Mouse (Mus musculus) Muller cell, postnatal 12 days (primary cell): Measurements from ENCODE around the gene Kl.
A peak's percentile ranks its signal among the peaks of the same experiment; 100 is the strongest.

Experiments
- DNase-seq: peaks from one replicate; pipeline ENCODE4 v3.0.0-alpha.2; 2015; ENCODE audit errors: inconsistent ontology term

The Kl gene

DNA sequence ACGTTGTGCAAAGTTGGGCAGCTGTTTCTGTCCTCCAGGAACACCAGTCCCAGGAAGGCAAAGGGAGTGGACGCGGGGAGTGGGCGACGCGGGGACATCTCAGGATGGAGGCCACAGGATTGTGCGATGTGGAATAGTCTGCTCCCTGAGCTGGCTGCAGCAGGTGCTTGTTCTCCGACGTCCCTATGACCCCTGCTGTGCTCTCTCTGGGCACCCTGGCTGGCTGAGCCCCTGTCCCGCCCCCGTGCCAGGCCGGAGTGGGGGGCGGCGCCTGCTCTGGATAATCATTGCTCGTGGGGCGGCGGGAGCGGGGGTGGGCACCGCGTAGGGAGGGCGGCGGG, at the start of gene Kl:
Gene Kl (plus strand): TSS at position 280 of the 341 bp plus-strand sequence.
- DNase-seq: no peak

DNA sequence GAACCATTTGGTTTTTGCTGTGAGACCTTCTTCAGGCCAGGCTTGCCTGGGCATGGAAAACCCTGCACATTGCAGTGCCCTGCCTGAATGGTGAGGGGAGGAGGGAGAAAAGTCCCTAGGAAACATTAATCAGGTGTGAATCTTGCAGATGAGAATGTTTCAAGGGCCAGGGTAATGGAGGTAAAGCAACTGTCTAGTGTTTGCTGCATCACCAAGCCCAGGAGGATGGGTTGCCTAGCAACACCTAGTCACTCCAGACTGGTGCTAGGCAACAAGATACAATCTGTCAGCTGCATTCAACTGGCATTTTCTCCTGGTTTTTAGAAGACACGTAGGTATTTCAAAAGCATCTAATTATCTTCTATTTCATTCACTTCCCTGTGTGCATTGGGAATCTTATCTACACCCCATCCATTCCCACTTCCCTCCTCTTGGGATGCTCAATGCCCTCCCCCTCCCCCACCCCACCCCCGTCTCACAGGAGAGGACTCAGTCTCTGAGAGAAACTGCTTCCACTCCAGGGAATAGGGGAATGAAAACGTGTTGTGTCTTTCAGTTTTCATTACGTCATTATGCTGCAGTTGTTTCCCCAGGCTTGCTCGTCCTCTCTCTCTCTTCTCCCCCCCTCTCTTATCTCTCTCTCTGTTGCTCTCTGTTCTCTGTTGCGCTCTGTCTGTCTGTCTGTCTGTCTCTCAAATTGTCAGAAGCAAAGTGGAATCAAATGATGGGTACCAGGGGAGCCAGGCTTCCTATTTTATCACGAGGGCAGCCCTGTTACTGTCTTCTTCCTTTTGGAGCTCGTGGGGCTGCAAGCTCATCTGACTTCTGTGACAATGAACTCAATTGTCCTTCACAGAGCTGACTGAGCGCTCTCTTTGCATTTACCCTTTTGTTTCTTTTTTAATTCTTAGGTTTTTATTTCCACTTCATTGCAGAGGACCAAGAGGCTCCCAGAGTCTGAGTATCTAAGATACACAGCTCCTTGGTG, 46.1 kb upstream of the Kl start:
- DNase-seq: peak; percentile 11

DNA sequence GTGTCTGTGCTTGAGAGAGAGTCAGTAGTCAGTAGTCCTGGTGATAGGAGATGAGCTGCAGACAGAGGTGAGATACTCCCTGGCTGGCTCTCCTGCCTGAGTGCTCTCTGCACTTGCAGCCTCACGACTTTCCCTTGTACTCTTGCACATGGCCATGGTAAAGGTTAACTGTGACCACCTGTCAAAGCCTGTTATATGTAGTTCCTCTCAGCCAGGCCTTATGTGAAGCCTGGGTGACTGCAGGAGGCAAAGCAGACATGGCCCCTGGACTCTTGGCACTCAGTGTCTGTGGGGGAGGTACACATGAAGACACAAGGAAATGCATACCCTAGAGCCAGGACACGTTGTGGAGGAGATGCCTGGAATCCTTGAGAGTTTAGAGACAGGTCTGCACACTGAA, 40.3 kb upstream of the Kl start:
- DNase-seq: no peak

DNA sequence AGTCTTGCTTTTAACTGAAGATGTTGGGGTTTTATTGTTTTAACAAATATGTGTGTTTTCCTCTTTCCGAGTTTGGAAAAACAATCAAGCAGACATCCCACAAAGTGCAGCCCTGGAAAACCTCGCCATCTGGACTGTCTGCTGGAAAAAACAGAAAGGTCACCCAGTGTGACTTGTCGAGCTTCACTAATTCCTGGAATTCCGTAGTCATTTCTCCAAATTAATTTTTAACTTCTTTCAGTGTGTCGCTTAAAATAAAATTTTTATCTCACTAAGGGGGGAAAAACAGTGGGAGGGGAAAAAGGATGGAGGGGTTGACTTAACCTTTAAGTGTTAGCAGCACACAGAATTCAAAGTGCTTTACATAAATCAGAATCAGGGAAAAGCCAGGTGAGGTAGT, 39.8 kb upstream of the Kl start:
- DNase-seq: peak; percentile 12

DNA sequence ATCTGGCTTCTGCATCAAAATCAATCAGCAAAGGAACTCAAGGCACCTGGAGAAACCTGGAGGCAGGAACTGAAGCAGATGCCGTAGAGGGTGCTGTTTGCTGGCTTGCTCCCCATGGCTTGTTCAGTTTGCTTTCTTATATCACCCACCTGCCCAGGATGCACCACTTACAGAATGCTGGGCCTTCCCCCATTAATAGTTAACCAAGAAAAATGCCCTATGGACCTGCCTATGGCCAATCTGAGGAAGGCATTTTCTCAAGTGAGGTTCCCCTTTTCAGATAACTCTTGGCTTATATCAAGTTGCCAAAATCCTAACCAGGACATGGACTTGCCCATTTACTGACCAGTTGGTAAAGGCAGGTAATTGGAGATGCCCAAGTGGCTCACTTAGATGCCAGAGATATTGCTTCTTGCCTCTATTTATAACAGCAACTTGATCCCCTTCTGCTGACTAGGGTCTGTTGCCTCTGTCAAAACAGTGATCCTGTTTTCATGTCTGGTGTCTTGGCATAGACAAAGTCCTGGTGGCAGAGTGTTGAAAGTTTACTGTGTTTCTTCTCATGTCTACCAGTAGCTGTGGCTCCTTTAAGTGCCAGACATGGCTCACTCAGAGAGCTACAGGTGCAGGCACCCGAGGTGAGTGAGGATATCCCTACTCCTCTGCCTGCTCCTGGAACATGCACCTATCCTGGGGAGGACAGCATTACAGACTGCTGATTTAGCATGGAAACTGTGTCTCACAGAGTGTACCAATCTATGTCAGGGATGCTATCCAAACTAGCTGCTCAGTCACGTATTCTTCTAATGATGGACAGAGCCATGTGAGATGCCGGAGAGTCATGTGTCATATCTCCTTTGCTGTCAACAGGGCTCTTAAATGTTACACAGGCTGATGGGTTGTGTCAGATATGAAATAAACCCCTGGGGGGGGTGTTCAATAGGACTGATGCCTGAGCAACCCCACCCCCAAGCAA, 37.0 kb upstream of the Kl start:
- no peak for DNase-seq

DNA sequence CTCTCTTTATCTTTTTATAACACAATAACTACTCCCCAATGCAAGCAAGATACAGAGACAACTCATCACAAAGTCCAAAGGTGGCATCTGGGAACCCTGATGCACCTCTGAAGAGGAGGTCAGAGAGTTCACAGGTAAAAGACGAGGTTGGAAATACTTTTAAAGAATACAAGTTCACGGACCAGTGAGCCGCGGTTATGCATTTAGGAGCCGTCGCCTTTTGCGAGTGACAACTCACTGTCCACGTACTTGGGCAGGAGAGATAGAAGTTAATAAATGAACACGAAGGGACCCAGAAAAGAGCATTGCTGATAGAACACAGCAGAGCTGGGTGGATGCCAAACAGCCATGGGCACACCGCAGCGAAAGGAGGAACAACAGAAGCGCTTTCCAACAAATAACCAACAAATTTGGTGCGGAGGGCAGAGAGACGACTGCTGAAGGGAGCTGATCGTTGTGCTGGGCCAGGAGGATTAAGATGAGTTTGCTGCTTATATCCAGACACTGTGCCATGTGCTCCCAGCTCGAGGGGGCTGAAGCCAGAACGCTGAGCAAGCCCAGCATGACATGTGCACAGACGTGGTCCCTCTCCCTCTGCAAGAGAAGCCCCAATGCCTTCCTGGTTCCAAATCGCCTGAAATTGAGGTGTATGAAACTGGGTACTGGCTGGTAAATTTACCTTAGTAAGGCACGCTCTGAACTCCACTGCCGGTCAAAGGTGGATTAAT, 35.1 kb upstream of the Kl start:
- DNase-seq: no peak

DNA sequence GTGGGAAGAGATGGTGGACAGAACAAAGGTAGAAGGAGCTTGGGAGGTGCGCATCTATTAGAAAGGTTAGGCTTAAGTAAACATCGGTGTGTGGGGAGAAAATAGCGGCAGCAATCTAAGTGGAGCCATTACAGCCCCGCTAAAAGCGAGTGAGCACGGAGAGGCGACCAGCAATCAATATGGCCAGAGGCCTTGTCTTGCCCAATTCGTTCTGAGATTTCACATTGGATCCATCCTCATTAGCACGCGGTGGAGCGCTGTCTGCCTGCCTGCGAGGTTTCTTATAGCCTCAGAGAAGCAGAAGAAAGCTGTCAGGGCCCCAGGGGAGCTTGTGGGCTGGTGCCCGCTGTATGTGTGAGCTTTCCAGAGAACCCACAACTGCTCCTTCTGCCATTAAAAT, 33.8 kb upstream of the Kl start:
- no peak for DNase-seq

DNA sequence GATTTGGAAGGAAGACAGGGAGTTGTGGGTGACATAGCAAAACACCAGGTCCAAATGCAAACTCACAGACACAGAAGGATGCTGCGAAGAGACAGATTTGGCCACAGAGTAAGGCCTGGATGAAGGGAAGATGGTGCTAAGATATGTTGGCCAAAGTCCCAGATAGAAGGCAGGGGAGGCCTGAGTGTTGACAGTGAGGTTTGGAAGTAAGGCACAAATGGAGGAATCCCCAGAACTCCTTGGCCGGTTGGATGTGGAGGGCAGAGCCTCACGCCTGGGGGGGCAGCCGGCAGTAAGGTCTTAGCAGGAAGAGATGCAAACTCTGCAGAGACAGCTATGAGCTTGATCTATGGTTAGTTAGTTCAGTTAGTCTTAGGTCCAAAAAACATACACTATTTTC, 33.1 kb upstream of the Kl start:
- DNase-seq: no peak

DNA sequence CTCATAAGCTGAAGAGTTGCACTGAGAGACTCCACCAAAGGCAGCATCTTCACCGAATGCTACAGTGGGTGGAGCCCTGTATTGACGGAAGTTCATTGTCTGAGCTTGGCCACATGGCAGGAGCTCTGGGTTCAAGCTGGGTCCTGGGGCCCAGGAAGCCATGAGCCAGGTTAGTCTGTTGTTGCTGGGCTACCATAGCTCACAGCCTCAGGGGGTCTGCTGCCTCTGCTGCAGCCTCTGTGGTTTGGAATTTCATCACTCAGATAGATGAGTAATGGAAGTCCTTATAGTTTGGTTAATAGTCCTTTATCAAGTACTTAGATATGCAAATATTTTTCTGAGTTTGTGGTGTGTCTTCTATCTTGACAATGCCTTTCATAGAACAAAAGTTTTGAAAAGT, 32.4 kb upstream of the Kl start:
- DNase-seq: no peak

DNA sequence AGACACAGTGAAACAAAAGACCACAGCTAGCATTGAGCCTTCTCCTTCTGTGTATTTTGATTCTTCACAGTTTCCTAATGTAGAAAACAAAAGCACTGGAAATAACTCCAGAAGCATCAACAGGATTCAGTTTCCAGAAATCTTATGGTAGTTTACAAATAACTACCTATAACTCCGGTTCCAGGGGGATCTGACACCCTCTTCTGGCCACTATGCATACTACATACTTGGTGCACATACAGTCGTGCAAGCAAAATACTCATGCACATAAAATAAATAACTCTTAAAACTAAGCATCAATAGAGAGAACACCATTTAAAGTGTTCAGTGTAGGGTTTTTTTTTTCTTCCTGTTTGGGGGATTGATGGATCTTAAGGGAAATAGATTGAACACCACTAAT, 23.0 kb upstream of the Kl start:
- DNase-seq: no peak

DNA sequence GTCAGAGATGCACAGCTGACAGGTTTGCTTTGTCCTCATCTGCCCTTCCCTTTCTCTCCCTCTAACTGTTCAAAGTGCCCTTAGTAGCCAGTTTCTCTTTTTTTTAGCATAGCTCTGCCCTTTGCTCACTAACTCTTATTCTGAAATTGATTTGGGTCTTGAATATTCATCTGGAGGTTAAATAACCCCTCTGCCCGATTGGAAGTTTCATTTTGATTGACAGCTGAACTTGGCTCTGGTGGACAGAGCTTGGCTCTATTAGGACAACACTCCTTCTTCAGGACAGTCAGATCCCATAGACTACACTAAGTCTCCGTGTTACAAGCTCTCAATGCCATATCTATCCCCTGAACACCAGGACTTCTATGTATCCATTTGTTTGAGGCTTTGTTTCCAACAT, 19.8 kb upstream of the Kl start:
- no peak for DNase-seq

DNA sequence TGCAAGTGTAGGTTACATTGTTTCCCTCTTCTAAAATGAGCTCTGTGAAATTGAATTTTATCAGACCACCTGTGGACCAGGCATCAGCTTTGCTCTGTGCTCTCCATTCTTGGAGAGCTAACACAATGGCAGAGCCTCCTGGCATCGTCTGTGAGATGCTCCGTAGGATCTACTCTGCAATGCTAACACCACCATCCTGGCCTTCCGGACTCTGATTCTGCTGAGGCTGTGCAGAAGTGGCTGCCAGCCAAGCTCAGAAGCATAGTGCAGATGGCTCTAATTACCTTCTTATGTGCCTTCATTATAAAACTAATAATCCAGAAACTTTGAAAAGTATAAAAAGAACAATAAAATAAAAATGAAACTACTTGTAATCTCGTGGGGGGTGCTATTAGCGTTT, 16.2 kb upstream of the Kl start:
- DNase-seq: no peak

DNA sequence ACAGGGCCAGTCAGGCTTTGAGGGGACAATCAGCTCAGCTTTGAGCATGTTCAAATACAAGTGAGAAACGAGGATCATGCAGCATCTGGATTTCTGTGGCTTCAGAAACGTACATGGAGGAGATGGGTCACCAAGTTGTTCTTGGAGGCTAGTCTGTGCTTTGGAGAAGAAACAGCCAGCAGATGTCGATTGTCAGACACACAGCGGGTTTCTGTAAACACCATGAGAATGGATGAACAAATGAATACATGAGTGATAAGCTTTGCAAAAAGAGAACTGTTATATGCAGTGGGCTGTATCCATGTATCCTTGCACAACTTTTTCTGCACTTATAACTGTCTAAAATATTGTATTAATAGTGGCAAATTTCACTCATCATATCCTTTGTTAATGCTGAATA, 15.6 kb upstream of the Kl start:
- no peak for DNase-seq

DNA sequence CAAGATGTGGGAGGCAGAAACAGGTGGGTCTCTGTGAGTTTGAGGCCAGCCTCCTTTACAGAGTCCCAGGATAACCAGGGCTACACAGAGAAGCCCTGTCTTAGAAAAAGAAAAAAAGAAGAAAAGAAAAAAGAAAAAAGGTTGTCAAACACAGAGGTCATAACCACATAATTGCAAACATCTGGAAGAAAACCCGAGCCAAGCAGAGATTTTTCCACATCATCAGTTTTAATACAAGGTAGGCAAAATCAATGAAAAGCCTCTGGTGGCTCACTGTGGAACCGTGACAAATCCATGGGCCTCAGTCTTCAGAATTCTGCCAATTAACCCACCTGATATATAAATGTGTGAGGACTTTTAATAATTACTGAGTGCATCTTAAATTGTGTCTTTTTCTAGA, 14.9 kb upstream of the Kl start:
- DNase-seq: no peak

DNA sequence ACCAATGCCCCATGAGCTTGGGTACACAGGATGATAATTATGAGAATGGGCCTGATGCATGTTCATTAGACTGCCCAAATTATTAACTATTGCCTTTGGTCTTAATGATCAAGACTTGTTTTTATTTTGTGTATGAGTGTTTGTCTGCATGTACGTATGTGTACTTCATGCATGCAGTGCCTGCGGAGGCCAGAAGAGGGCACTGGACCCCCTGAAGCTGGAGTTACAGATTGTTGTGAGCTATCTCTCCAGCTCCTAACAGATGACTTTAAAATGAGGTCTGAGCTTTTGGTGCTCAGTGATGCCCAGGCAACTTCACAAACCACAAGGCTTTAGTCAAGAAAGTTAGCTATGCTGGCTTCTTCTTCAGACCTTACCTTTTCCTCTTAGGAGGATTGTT, 6.8 kb upstream of the Kl start:
- no peak for DNase-seq

DNA sequence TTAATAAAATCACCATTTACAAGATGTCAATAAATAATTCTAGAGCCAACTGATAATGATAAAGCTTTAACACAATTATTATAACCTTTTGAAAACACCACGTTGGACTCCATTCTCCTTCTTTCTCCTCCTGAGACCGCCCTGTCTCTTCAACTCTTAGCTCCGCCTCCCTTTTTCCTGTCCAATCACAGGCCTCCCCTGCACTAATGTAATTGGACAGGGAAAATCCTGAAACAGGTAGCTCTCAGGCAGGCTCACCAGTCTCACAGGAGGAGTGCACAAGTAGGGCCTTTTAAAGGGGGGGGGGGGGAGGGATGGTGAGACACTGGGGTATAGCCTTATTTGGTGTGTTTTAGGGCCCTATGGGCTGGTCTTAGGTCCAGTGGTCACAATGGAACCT, 3.3 kb upstream of the Kl start:
- no peak for DNase-seq

DNA sequence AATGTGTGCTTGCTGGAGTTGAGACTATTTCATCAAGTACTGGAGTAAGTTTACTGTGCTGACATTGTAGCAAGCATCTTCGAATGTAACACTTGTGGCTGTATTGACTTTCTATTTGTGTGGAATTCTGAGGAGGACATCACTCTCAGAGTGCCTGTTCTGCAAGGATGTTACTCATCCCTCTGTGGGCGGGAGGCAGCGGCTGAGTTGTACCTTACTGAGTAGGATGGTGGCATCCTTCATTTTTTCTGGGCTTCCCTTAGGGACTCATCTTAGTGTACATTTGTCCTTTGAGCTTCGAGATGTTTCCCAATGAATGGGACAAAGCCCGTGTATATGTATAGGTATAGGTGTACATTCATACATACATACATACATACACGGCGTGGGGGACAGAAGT, 1.1 kb upstream of the Kl start:
- DNase-seq: no peak

DNA sequence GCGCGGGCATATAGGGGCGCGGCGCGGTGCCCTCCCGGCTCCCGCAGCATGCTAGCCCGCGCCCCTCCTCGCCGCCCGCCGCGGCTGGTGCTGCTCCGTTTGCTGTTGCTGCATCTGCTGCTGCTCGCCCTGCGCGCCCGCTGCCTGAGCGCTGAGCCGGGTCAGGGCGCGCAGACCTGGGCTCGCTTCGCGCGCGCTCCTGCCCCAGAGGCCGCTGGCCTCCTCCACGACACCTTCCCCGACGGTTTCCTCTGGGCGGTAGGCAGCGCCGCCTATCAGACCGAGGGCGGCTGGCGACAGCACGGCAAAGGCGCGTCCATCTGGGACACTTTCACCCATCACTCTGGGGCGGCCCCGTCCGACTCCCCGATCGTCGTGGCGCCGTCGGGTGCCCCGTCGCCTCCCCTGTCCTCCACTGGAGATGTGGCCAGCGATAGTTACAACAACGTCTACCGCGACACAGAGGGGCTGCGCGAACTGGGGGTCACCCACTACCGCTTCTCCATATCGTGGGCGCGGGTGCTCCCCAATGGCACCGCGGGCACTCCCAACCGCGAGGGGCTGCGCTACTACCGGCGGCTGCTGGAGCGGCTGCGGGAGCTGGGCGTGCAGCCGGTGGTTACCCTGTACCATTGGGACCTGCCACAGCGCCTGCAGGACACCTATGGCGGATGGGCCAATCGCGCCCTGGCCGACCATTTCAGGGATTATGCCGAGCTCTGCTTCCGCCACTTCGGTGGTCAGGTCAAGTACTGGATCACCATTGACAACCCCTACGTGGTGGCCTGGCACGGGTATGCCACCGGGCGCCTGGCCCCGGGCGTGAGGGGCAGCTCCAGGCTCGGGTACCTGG, 488 bp downstream of the Kl start:
- peak; percentile 33 for DNase-seq

DNA sequence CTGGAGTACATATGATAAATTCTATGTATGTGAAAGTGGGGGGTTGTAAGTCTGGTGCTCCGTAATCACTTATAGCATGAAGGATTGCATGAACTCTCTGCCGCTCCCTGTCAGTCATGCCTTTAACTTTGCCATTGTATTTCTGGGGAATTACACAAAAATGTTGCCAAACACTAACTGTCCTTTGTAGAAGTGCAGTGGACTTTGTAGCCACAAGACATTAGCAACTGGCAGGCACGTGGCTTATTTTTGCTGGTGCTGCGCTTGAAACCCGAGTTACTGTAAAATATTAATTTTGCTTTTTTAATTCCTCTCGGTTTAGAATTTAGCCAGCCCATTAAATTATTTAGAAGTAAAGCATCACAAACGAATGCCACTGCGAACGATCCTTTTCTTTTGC, 2.4 kb downstream of the Kl start:
- DNase-seq: no peak

DNA sequence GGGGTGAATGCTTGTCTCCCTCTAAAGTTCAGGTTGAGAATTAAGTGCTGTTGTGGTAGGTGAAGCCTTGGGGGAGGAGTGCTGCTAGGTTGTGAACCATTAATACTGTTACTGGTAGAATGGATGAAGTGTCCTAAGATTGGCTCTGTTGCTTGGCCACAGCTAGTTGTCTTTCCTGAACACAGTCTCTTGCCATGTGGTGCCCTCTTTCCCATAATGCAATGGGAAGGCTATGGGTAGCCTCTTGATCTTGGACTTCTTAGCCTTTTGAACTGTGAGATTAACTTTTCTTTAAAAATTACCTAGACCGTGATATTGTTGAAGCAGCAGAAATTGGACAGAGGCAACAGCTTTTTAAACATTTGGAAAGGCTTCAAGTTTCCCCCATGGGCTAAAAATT, 7.5 kb downstream of the Kl start:
- no peak for DNase-seq

DNA sequence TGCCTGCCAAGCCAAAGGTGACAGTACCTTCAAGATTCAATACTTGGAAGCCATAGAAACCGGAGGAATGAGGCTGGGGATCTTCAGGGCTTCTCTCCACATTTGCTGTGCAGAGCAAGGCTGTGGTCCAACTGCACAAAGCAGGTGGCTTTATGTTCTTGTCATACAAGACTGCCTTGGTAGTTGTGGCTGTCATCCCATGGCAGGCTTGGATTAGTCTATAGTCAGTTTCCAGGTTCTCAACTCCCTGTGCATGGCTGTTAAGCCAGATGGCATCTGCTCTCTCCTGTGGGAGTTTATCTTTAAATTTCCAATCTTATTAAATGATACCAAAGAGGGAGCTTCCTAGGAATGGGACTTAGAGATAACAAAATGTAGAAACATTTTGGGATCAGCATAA, 9.2 kb downstream of the Kl start:
- DNase-seq: no peak
